Mouse (Mus musculus) CD4-positive, CD25-positive, alpha-beta regulatory T cell, adult 4 months (primary cell): ENCODE data around the gene Ralgds. TPM values are rescaled to one million over a fixed set of nuclear protein-coding genes. Genes with fewer than 3 reads are reported as not detected.

Experiments used
- ATAC-seq: one replicate; pipeline ENCODE4 v1.8.0; 2017
- polyA plus RNA-seq, 2 experiments: library from polyadenylated mRNA; unstranded; fragments of 100-300 nt; shearing (Covaris generic); gene quantifications; one replicate each; pipeline ENCODE4 v1.2.1; 2017

Ralgds gene
- polyA plus RNA-seq, 2 experiments from 2014 or later = 4.3 to 8.8 TPM

DNA sequence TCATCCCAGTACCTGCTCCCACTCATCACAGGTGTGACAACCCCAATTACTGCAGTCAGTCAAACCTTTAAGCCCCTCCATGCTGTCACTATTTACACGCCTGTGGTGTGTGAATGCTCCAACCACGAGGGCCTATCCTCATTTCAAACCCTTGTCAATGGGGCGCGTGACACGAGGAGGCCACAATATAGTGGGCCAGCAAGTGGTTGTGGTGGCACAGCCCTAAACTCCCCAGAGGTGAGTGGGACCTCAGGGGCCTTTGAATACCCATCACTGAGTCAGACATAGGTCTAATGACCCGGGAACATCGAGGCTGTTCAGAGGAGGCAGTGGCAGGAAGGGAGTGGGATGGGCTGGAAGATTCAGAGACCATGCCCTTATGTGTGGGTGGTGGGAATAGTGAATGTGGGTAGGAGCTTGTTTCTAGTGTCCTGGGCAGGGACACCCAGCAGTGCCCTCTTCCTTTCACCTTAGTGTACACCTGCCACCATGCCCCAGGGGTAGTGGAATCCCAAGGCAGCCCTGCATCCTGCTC is 21.0 kb downstream of the Ralgds start:
- no peak for ATAC-seq

DNA sequence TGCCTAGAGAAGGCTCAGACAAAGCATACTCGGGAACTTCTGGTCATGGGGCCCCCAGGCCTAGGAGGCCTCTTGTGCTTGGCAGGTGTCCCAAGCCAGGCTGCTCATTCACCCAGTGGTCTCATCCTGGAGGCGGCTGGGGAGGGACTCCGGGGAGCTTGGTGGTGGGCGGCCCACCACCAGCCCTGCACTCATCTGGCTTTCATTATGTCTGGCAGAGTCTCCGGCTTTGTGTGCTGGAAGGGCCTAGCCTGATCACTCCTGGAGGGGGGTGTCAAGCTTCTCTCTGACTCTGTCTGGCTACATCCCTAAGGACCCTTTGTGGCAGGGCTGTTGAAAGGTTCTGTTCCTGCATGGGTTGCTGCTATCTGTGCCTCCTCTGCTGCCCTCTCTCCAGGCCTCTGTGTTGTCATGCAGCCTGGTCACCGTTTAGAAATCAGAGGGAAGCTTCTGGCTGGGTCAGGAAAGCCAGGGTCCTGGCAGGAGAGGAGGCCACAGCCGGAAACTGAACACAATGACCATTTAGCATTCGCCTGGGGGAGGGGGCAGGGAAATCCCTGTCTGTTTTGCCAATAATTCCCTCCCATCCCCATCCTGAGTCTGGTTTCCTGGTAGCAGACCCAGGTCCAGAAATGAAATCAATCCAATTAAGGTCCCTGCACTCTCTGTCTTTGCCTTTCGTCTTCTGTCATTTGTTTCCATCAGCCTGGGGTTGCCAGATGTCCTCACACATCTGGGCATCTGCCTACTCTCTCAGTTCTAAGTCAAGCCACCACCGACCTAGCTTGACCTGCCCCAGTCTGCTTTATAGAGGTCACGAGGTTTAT is 21.7 kb downstream of the Ralgds start:
- no peak for ATAC-seq

DNA sequence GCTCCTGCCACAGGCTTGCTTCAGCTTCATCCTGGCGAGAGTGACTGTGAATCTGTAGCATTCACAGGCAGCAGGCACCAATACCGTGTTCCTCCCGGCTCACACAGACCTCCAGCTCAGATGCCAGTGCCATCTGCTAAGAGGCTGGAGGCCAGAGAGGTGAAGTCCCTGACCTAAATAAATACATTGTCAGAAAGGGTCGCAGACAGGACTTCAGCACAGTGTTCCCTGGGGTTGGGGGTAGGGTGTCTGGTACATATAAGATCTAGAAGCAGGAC is 22.3 kb downstream of the Ralgds start:
- ATAC-seq = no peak

DNA sequence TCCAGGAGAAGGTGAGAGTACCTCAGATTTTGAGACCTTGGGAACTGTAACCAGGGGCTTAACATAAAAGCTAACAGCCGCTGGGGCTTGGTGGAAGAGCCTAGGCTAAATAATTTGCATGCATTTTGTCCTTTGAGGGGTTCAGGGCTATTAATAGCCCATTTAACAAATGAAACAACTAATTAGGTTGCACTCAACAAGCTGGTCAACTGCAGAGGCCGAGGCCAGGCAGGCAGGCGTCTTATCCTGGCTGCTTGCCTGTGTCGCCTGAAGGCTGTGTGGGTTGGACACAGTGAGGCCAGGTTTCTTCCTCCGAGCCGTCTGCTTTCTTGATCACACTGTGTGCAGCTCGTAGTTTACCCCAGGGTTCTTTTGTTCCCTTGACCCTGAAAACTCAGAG is 22.7 kb downstream of the Ralgds start:
- no peak for ATAC-seq

DNA sequence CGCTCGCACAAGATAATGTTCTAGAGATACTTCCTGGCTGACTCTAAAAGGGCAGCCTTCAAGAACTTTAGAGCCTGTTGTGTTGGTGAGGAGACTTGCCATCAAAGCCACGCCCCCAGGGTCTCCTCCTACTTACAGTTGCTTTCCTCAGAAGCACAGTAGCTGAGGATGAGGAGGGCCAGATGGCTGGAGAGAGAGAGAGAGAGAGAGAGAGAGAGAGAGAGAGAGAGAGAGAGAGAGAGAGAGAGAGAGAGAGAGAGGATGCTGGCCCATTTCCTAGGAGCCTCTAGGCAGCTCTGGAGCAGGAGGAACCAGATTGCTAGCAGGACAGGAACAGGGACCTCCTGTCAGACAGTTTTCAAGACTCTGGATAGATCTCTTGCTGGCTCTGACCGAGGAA is 23.2 kb downstream of the Ralgds start:
- peak; percentile 20 for ATAC-seq

DNA sequence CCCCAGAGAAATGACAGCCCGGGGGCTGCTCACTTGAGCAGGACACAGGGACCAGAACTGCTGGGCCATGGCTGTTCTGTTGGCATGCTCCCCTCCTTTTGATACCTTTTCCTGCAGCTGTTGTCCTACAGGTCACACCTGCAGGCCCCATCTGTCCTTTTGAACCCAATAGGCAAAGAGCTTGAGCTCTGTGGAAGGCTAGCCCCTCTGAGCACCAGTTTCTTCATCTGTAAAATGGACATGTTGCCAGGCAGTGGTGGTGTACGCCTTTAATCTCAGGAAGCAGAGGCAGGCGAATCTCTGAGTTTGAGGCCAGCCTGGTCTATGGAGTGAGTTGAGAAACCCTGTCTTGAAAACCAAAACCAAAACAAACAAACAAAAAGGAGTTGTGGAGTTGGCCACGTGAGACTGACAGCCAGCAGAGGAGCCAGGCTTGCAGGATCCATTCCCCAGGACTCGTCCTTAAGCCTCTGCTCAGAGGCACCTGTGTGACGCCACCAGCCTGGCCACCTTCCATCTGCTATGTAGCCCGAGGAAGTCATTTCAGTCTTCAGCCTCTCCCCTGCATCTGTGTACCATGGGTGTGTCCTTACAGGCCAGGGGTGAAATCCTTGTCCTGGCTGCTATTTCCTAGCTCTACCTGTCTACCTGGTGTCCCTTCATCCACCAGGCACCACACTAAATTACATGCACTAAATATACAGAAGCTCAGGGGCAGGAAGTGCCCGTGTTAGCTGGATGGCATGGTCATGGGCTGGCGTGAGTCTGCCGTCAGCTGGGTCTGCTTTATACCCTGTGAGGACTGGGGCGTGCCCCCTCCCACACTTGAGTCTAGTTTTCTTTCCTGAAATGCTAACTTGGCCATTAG is 24.1 kb downstream of the Ralgds start:
- ATAC-seq = no peak

DNA sequence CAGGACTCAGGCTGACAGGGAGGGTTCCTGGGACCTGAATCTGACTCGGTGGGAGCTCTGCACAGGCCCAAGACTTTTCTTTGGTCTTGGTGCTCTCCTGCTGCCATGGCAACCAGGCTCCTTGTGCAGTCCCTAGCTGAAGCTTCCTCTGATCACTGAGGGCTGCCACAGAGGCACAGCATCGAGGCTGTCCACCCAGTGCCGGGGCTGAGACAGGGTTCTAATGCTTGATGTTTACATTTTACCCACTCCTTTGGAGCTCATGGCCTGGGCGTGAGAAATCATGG is 24.7 kb downstream of the Ralgds start:
- ATAC-seq = no peak

DNA sequence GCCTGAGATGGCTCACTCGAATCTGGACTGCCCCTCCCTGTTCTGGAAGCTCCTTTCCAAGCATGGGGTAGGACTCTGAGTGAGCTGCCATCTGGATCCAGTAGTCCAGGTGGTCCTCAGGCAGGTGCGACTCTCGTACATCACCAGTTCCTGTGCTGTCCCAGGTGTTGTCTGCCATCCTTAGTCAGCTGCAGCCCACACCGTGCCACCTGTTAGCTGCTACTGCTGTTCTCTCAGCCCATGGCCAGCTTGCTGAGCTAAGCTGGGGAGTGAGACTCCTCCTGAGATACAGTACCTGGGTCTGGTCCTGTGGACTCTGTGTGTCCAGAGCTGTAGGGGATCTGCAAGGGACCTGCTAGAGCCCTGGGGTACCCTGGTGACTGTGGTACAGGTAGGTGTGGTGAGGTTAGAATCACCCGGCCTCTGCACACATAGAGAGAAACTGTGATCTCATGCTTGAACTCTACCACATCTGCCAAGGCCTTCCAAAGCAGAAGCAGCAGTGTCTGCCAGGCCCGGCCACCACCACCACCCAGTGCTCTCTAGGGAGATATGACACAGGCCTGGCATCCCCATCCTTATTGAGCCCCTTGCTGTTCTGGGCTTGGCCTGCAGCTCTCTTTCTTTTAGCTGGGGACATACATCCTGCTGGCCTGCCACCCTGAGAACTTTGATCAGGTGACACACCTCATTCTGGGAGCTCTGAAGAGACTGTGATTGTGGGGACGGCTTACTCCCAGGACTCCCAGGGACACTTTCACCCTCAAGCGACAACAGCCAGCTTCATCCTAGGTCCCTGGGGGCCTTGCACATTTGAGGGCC is 25.3 kb downstream of the Ralgds start:
- ATAC-seq = no peak

DNA sequence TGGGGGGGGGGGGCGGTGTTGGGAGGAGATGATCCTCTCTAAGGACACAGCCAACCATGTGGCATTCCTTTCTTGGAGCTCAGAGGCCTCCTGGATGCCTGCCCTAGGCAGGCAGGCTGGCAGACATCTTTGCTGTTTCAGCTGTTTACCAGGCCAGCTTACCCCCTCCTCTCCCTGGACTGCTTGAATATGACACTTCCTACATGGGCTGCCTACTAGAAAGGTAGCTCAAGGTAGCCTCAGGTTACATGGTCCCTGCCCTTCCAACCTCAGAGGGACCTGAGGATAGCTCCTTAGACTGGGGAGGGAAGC is 25.8 kb downstream of the Ralgds start:
- ATAC-seq = no peak

DNA sequence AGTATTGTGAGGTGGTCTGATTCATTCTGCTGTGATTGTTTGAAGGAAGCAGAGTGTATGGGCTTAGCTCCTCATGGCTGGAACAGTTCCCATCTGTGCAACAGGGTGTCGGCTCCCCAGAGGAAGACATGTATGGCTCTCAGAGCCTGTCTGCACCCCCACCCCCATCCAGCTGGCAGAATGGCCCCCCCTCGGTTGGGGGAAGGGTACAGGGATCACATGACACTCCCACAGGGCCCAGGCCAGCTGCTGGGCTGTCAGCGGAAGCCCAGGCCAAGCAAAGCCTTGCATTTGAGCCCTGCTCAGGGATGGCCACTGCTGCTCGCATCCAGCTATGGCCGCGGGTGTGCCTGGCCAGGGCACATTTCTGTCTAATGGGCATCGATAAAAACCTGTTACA is 26.3 kb downstream of the Ralgds start:
- ATAC-seq = no peak

DNA sequence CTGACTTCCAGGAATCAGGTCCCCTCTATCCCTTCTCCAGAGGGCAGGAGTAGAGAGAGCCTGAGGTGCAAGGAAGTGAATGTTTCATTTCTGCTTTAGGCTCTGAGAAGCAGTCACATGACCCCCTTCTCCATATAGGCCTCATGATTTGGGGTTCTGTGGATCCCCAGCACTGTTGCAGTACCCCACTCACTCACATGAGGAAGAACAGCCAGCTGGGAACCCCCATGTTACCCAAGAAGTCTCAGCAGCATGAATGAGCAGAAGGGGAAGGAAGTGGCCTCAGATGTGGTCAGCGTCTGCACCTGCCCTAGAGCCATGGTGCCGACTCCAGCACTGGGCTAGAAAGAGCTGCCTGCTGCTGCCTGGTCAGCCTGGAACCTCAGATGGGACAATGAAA is 27.0 kb downstream of the Ralgds start:
- ATAC-seq = peak; percentile 77

DNA sequence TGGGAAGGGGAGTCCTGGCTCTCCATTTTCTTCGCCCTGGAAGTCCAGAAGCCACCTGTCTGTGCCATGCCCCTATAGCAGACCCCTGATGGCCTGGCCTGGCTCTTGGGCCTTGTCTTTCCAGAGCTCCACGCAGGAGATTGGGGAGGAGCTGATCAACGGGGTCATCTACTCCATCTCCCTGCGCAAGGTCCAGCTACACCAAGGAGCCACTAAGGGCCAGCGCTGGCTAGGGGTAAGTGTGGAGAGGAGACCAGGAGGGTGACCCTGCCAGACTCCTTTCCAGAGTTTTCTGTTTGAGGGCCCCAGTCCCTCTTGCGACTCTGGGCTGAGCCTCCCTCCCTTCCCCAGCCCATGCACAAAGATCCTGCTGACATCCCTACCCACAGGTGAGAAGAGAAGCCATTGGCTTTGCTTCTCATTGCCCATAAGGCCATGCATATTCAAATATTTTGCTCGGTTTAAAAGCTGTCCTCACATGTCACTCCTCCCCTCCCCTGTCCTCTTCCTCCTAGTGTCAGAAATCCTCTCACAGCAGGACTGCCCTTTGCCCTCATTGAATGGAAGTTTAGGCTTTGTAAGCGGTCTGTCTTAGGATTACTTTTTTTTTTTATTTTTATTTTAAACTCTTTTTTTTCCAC is 27.8 kb downstream of the Ralgds start:
- ATAC-seq = no peak

DNA sequence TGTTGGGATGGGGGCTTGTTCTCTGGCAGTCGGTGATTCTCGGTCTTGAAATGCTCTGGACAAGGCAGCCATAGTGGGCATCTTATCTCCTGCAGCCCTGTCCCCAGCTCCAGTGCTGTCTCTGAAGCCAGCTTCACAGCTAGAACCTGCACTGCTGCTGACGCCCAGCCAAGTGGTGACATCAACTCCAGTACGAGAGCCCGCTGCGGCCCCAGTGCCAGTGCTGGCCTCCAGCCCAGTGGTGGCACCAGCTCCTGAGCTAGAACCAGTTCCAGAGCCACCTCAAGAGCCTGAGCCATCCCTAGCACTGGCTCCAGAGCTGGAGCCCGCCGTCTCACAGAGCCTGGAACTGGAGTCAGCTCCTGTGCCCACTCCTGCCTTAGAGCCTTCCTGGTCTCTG is 31.0 kb downstream of the Ralgds start:
- ATAC-seq = no peak

DNA sequence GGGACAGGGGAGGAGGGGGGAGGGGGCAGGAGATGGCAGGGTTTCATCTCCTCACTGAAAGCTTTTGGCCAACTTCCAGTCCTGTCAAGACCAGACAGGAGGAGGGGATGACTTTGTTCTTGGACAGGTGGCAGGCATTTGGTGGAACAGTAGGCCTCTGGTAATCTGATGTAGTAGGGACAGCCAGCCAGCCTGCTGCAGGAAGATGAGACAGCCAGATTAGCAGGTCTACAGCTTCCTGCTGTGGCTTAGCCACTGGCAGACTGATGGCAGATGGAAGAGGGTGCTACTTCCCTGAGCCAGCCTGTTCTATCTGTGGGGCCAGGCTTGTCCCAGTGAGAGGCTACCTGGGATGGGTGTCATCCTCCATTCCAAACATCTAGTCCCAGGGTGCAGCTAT is 33.1 kb downstream of the Ralgds start:
- no peak for ATAC-seq

DNA sequence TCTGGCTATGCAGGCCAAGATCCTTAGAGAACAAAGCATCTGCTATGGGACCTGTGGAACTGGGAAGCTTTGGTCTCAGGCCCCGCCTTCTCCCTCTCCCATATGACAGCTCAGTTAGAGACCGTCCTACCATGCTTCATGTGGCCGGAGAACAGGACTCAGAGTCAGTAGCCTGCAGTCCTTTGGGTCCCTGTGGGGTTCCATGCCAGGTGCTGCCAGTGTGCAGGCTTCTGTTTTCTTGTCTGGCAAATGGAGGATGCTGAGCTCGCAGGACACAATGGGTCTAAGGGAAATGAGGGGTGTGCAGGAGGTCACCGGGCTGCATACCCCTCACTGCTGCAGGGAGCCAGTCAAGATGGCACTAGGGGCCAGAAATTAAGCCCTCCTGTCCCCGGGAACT is 33.6 kb downstream of the Ralgds start:
- no peak for ATAC-seq

DNA sequence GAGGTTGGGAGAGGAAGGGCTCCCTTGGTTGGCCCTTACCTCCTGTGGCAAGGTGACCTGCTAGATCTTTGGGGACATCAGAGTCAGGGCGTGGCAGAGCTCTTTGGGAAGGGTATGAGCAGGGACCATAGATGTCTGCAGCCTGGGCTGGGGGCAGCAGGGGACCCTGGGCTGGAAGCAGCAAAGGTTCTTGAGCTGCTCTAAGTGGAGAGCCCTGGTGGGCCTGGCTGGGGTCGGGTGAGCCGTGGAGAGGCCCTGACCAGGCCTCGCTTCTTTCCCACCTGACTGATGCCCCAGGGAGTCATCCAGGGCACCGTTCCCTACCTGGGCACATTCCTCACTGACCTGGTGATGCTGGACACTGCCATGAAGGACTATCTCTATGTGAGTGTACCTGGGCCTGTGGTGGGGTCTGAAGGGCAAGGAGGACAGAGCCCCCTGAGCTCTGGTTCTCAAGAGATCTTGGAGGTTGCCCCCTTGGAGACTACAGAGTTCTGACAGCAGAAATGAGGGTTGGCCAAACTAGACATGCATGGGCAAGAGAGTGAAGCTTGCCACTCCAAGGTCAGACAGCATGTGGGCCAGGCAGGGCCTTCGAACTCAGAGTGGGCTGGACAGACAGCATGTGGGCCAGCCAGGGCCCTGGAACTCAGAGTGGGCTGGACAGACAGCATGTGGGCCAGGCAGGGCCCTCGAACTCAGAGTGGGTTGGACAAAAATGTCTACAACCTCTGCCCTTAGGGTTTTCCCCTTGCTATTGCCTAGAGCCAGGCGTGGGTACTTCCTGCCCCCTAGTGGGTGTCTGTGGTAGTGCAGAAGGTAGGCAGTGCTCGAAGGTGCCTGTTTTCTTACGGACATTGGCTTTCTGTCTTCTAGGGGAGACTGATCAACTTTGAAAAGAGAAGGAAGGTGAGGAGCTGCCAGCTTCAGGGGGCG is 34.6 kb downstream of the Ralgds start:
- ATAC-seq = peak; percentile 96

DNA sequence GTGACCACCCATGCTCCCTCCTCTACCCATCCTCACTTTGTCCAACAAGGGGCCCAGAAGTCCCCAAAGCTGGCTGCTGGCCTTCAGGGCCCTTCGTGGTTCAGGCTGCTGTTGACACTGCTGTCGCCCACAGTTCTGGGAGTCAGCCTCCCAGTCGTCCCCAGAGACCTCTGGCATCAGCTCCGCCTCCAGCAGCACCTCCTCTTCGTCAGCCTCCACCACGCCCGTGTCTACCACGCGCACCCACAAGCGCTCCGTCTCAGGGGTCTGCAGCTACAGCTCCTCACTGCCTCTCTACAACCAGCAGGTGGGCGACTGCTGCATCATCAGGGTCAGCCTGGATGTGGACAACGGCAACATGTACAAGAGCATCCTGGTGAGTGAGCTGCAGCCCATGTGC is 36.2 kb downstream of the Ralgds start:
- ATAC-seq = no peak

DNA sequence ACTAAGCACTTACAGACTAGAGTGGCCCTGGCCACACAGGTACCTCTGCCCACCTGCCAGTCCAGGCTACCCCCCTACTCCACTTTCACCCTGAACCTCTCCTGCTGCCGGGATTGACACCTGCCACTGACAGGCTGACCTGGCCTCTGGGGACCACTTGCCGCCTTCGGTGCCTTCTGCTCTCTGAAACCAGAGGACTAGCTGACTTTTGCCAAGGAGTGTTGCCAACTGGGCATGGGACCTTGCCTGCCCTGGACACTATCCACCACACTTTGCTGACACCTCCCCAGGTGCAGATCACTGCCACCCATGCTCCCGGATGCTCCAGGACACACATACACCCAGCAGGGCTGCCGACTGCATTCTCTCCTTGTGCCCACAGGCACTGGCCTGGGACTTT is 39.4 kb downstream of the Ralgds start:
- ATAC-seq = no peak

DNA sequence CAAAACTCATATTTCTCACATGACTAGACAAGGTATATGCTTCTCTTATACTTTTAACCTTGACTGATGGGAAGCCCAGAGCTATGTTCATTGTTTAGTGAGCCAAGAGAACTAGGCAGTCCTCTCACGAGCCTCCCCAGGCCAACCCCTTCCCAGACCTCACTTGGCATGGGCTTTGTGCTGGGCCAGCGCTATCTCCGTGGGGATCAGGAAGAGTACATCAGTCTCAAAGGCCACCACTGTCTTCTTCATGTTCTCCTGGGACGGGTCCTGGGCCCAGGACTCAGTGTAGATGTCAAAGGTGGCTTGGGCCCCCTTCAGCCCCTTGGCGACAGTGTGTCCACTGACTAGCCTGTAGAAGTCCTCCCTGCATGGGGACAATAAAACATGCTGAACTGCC is 44.5 kb downstream of the Ralgds start:
- no peak for ATAC-seq

DNA sequence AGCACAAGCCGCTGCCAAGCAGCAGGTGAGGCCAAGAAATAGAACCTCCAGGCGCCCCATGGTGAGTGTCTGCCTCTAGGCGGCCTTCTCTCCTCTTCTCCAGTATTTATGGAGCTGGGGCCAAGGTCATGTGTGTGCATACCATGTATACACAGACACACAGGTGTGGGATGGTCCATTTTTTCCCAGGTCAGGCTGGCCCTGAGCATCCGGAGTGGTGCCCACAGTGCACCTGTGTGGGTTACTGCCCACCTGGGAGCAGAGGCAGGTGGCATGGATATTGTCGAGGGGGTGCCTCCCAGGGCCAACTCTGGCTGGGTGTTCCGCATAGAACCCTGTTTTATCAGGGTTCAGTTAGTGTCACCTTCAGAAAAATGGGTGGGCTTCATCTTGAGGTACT is 50.4 kb downstream of the Ralgds start, which contains the start of gene Cel:
TSS of gene Cel (minus strand) at position 101 of the 400 bp plus-strand sequence.
- ATAC-seq = no peak

DNA sequence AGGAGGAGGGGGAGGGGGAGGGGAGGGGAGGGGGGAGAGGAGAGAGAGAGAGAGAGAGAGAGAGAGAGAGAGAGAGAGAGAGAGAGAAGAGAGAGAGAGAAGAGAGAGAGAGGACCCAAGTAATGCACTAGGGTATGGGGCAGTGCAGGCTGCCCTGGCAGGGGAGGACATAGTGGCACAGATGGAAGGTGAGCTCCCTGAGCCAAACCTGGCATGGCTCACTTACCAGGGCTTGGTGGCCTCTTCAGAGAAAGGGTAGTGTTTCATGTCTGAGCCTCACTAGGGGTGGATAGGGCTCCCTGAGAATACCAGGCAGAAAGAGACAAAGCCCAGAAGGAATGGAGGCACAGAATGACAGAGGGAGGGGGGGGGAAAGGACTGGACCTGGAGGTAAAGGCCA is 50.9 kb downstream of the Ralgds start:
- no peak for ATAC-seq

DNA sequence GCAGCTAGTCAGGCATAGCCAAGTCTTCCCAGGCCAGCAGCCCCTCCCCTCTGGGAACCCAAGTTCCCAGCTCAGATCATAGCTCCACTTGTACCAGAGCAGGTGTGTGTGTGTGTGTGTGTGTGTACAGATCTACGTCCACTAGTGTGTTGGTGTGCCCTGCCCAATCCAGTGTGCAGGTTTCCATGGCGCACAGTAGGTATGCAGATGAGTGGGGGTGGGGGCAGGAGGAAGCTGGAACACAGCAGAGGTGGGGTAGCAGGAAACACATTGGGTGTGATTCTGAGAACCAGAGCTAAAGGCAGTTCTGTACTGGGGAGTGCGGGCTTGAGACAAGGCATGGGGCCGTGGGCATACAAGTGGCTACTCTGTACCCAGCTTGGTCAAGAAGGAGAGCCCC is 51.5 kb downstream of the Ralgds start:
- ATAC-seq = no peak
